Comparison of ENCODE assay signal across 20 mouse cellular contexts in the genomic region with DNA sequence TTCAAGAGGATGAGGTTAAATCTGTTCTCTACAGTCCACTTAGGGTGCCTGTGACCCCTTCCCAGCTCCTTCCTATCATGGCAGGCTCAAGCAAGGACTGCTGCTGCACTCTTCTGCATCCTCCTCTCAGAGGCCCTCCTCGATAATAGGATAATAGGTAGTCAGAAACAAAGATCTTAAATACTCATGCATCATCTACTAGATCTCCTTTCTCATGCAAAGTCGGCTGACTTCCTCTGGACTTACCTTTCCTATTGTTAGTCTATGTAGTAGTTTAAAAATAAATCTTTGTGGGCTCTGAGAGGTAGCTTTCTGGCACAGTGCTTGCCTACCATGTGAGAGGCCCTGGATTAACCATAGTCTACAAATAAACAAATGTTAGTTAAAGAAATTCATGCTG. TPM values are rescaled to one million over a fixed set of nuclear protein-coding genes. Genes with fewer than 3 reads are reported as not detected.
"Had no signal": no experiment of that assay in that cellular context is flagged by ENCODE, and none has a peak within 500 bp of the region (broad histone marks: within the 10 kb centered on the region; RNA-seq: fewer than 3 reads in every experiment).

No protein-coding gene starts in this region.

- H3K9me3 ChIP-seq: midbrain, embryonic 10.5 days; midbrain, embryonic 12.5 days; neural tube, embryonic 13.5 days; neural tube, embryonic 15.5 days had no signal

- H3K4me3 ChIP-seq: midbrain, embryonic 10.5 days; midbrain, embryonic 12.5 days; myocyte; neural tube, embryonic 13.5 days; neural tube, embryonic 15.5 days had no signal

- H3K9ac ChIP-seq: lung, embryonic 14.5 days; midbrain, embryonic 12.5 days; neural tube, embryonic 13.5 days; neural tube, embryonic 15.5 days had no signal

- H3K4me2 ChIP-seq: lung, embryonic 14.5 days; midbrain, embryonic 12.5 days; neural tube, embryonic 13.5 days; neural tube, embryonic 15.5 days had no signal

- H3K36me3 ChIP-seq: midbrain, embryonic 10.5 days; midbrain, embryonic 12.5 days; neural tube, embryonic 13.5 days; neural tube, embryonic 15.5 days had no signal

- ATAC-seq: midbrain, embryonic 16.5 days had no signal

- DNase-seq: lung, adult 18-20 months; lung, embryonic 14.5 days; lung, postnatal 10 days; lung, postnatal 4 days; midbrain, embryonic 14.5 days; retina, postnatal 1 day; right cerebral cortex, adult 18-20 months; right cerebral cortex, postnatal 25 days; right cerebral cortex, postnatal 4 days; spleen, adult 18-20 months; thymus, adult 18-20 months; thymus, postnatal 14 days; thymus, postnatal 36 days had no signal

- H3K27me3 ChIP-seq: midbrain, embryonic 12.5 days; neural tube, embryonic 13.5 days; neural tube, embryonic 15.5 days had no signal

- H3K27ac ChIP-seq: midbrain, embryonic 10.5 days; midbrain, embryonic 12.5 days; neural tube, embryonic 13.5 days; neural tube, embryonic 15.5 days had no signal

RNA-seq across cellular contexts. Expression of a gene that starts 57.8 kb away (rescaled TPM):
- total RNA-seq: megakaryocyte-erythroid progenitor cell, adult 5-6 weeks had no signal
- polyA plus RNA-seq: myocyte had no signal
